Mouse (Mus musculus) embryonic facial prominence, embryonic 11.5 days (tissue): ENCODE measurements around the gene Car5a. TPM values are rescaled to one million over a fixed set of nuclear protein-coding genes. Genes with fewer than 3 reads are reported as not detected.

Experiments used
- ATAC-seq: fragments of 200-750 bp; cut with Nextera tagmentation; replicated peaks from 2 replicates; pipeline ENCODE4 v1.8.0; 2017; ENCODE audit warnings: low read depth; ENCODE audit not compliant: insufficient number of reproducible peaks, low FRiP score, low TSS enrichment
- DNase-seq: peaks from one replicate; pipeline ENCODE4 v3.0.0-alpha.2; 2015; ENCODE audit warnings: low spot score
- H3K27ac ChIP-seq: fragments of 300-500 bp; sonication (generic); replicated peaks from 2 replicates; pipeline ENCODE4 v1.5.1; 2014; ENCODE audit warnings: mild to moderate bottlenecking, low read depth, low read length, control low read depth
- H3K27me3 ChIP-seq: fragments of 300-500 bp; sonication (generic); 2 replicates; pipeline ENCODE4 v1.6.1; 2014; ENCODE audit warnings: mild to moderate bottlenecking, low read length, moderate library complexity, mixed read lengths; ENCODE audit not compliant: control insufficient read depth, insufficient read depth
- H3K36me3 ChIP-seq: fragments of 300-500 bp; sonication (generic); replicated peaks from 2 replicates; pipeline ENCODE4 v1.6.1; 2014; ENCODE audit warnings: low read depth, mild to moderate bottlenecking, low read length, moderate library complexity, mixed read lengths; ENCODE audit not compliant: control insufficient read depth, insufficient read depth
- H3K4me1 ChIP-seq: fragments of 300-500 bp; sonication (generic); 2 replicates; pipeline ENCODE4 v1.6.1; 2014; ENCODE audit warnings: low read length, mixed read lengths; ENCODE audit not compliant: control insufficient read depth, insufficient read depth
- H3K4me2 ChIP-seq: fragments of 300-500 bp; sonication (generic); 2 replicates; pipeline ENCODE4 v1.6.1; 2014; ENCODE audit warnings: low read depth, mild to moderate bottlenecking, control low read depth, low read length, moderate library complexity
- H3K4me3 ChIP-seq: fragments of 300-500 bp; sonication (generic); 2 replicates; pipeline ENCODE4 v1.5.1; 2014; ENCODE audit warnings: low read depth, low read length, control low read depth
- H3K9ac ChIP-seq: fragments of 300-500 bp; sonication (generic); replicated peaks from 2 replicates; pipeline ENCODE4 v1.6.1; 2014; ENCODE audit warnings: mild to moderate bottlenecking, control low read depth, low read length
- H3K9me3 ChIP-seq: fragments of 300-500 bp; sonication (generic); replicated peaks from 2 replicates; pipeline ENCODE4 v1.6.1; 2016; ENCODE audit warnings: mild to moderate bottlenecking, low read length, inconsistent platforms, mixed read lengths; ENCODE audit not compliant: control insufficient read depth
- WGBS: fragments of 180-500 bp; shearing (Covaris S2); extraction: QIAGEN DNeasy Blood & Tissue Kit; methylation state at CpG from one replicate; pipeline ENCODE4 v1.1.7; 2014; 5-methylcytosine and 5-hydroxymethylcytosine counted together
- microRNA-seq: library from miRNA; unstranded; fragments of <30 nt; microRNA quantifications from one replicate; pipeline ENCODE4, GENCODE M21; 2016; ENCODE audit warnings: borderline number of aligned reads
- polyA plus RNA-seq: library from polyadenylated mRNA; unstranded; fragments of >200 nt; fragmentation: Nextera tagmentation; extraction: Ambion mirVana; gene quantifications from 2 replicates; pipeline ENCODE4 v1.2.1, GENCODE M21; 2014

Gene Car5a
- polyA plus RNA-seq, 1 experiment from 2014 or later = not detected

GRCm38 (mm10) chr8:121868196-121868595 lies 76.5 kb downstream of the Car5a start:
- H3K27ac ChIP-seq = no peak overlapping the region
- no peaks in the 10 kb centered on the region; the same call in 1 of the 2 replicates for H3K4me1 ChIP-seq
- no peak overlapping the region for H3K9ac ChIP-seq
- no peak overlapping the region for H3K4me2 ChIP-seq
- no peaks in the 10 kb centered on the region for H3K36me3 ChIP-seq
- DNase-seq (no peak), ATAC-seq (no peak)
- WGBS = 87% methylated on average over 5 of the region's 5 CpGs
- H3K9me3 ChIP-seq = no peaks in the 10 kb centered on the region
- H3K4me3 ChIP-seq = no peak overlapping the region
- no peaks in the 10 kb centered on the region for H3K27me3 ChIP-seq

Small RNAs within 50 kb of the gene (microRNA-seq; reads per million reads assigned to microRNA genes)
- gene Mir7237 = not detected

Other genes starting within 250 kb of the Car5a start
- gene Jph3, start 215.3 kb downstream of the Car5a start, polyA plus RNA-seq = 4.1 and 4.3 TPM in 2 replicates
- 43.1 and 45.3 TPM in 2 replicates for gene Klhdc4, start 115.3 kb downstream of the Car5a start, polyA plus RNA-seq
- 17.7 and 19.7 TPM in 2 replicates for gene Slc7a5, start 37.2 kb downstream of the Car5a start, polyA plus RNA-seq
- 50.5 and 56.2 TPM in 2 replicates for gene Banp, start 4.8 kb upstream of the Car5a start, polyA plus RNA-seq